Mouse (Mus musculus) forebrain, embryonic 10.5 days (tissue): ENCODE measurements around the gene Stard13. TPM values are rescaled to one million over a fixed set of nuclear protein-coding genes. Genes with fewer than 3 reads are reported as not detected.

Experiments used
- DNase-seq: peaks from one replicate; pipeline ENCODE4 v3.0.0-alpha.2; 2017; ENCODE audit warnings: low spot score; ENCODE audit errors: extremely low spot score
- H3K27ac ChIP-seq: fragments of 300-500 bp; sonication (generic); 2 replicates; pipeline ENCODE4 v1.5.1; 2016; ENCODE audit warnings: mild to moderate bottlenecking
- H3K27me3 ChIP-seq: fragments of 300-500 bp; sonication (generic); 2 replicates; pipeline ENCODE4 v1.6.1; 2016; ENCODE audit warnings: mild to moderate bottlenecking; ENCODE audit not compliant: poor library complexity, severe bottlenecking
- H3K36me3 ChIP-seq: fragments of 300-500 bp; sonication (generic); replicated peaks from 2 replicates; pipeline ENCODE4 v1.6.1; 2016; ENCODE audit warnings: mild to moderate bottlenecking, moderate library complexity
- H3K4me1 ChIP-seq: fragments of 300-500 bp; sonication (generic); 2 replicates; pipeline ENCODE4 v1.6.1; 2016
- H3K4me3 ChIP-seq: fragments of 300-500 bp; sonication (generic); 2 replicates; pipeline ENCODE4 v1.5.1; 2016; ENCODE audit warnings: mild to moderate bottlenecking, moderate library complexity
- H3K9me3 ChIP-seq: fragments of 300-500 bp; sonication (generic); 2 replicates; pipeline ENCODE4 v1.6.1; 2016; ENCODE audit warnings: mild to moderate bottlenecking, moderate library complexity
- WGBS: fragments of 180-500 bp; shearing (Covaris S2); methylation state at CpG from one replicate; pipeline ENCODE4 v1.1.7; 2016; 5-methylcytosine and 5-hydroxymethylcytosine counted together
- polyA plus RNA-seq: library from polyadenylated mRNA; unstranded; fragments of >200 nt; fragmentation: Nextera tagmentation; extraction: Ambion mirVana; gene quantifications from 2 replicates; pipeline ENCODE4 v1.2.1, GENCODE M21; 2016

Stard13 gene
- polyA plus RNA-seq, 1 experiment from 2014 or later: 3.7 TPM

DNA sequence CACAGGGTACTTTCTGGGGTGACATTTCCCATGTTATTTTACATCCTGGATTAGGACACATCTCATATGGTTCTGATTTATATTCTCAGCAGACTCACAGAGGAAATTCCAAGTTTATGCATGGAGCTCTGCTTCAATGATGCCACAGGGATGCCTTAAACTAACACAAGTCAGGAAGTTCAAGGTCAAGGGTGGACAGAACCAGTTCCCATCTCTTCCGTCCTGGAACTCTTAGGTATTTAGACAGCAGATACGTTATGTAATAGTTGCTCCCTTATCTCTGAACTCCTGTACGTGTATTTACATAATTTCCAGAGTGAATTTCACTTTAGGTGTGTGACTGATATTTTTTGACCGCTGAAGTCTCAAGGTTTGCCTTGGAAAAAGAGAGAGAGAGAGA, 130.4 kb downstream of the Stard13 start:
- no peaks in the 10 kb centered on the region for H3K27me3 ChIP-seq
- 77% methylated on average over 4 of the region's 4 CpGs for WGBS
- H3K4me3 ChIP-seq: no peak overlapping the region
- H3K36me3 ChIP-seq: no peaks in the 10 kb centered on the region
- H3K9me3 ChIP-seq: no peaks in the 10 kb centered on the region
- no peak for DNase-seq
- peaks cover 12% of the 10 kb centered on the region for H3K4me1 ChIP-seq
- no peak overlapping the region for H3K27ac ChIP-seq

DNA sequence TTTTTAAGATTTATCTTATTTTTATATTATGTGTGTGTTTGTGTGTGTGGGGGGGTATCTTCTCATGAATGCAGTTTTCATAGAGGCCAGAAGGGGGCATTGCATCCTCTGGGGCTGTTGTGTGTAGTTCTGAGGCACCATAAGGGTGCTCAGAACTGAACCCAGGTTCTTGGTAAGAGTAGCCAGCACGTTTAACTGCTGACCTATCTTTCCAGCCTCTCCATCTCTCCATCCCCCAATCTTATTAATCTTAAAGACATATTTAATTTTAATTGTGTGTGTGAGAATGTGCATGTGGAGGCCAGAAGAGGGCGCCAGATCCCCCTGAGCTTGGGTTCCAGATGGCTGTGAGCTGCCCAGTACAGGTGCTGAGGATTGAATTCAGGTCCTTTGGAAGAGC, 131.4 kb downstream of the Stard13 start:
- Histone ChIP-seq H3K9me3 (no peaks in the 10 kb centered on the region), H3K36me3 (no peaks in the 10 kb centered on the region), H3K27me3 (no peaks in the 10 kb centered on the region), H3K27ac (no peak overlapping the region), H3K4me3 (no peak overlapping the region), H3K4me1 (peaks cover 11% of the 10 kb centered on the region)
- no peak for DNase-seq
- WGBS: 46% methylated on average over 2 of the region's 2 CpGs

DNA sequence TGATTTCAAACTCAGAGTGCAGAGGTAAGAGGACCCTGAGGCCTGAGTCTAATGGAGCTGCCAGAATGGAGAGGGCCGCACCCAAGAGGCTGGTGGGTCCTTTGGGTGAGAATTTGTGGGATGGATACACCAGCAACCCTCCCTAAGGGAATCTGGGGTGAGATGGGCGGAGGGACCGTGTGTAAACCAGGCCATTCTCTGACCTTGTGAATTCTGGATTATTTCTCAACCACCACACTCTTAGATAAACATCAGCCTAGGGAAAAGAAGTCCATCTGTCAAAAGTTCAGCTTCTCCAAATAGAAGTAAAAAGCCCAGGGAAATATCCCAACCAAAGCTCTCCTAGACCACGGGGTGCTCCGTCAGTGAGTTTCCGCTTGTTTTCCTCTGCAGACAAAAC, 137.6 kb downstream of the Stard13 start:
- no peaks in the 10 kb centered on the region for H3K36me3 ChIP-seq
- H3K9me3 ChIP-seq: no peaks in the 10 kb centered on the region
- 90% methylated on average over 6 of the region's 6 CpGs for WGBS
- DNase-seq: no peak
- H3K27me3 ChIP-seq: no peaks in the 10 kb centered on the region
- H3K4me1 ChIP-seq: 0 out of 2 replicates have a peak, but pooled peaks cover 6% of the 10 kb centered on the region
- no peak overlapping the region for H3K4me3 ChIP-seq
- H3K27ac ChIP-seq: no peak overlapping the region

DNA sequence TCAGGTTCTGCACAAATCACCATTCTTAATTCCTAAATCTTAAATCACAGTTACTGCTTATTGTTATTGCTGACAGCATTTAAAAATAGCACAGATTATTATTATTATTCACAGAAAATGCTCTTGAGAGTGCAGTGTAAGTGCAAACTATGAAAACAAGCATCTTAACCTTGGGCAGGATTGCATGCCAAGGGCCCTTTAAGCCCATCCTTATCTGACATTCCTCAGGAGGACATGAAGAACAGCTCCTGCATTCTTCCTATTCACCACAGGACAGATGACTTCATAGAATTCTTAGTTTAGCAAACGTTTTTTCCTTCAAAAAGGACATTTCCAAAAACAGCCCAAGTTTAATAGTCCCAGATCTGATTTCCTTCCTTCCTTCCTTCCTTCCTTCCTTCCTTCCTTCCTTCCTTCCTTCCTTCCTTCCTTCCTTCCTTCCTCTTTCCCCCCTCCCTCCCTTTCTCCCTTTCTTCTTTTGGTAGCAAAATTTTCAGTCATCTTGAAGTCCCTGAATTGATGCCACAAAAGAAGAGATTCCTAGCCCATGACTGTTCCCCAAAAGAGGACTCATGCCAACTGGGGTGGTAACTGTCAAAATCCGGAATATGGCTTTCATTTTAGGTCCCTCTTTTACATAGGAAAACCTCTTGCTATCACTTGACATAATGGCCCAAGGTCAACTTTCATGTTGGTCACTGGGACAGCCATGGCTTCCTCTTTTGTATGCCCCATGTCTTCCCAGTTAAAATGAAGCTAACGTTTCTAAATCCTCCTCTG, 140.6 kb downstream of the Stard13 start:
- WGBS: 81% methylated on average over 3 of the region's 3 CpGs
- no peaks in the 10 kb centered on the region for H3K9me3 ChIP-seq
- H3K4me1 ChIP-seq: peaks cover 13% of the 10 kb centered on the region
- H3K27ac ChIP-seq: no peak overlapping the region
- no peak overlapping the region for H3K4me3 ChIP-seq
- no peak for DNase-seq
- no peaks in the 10 kb centered on the region for H3K27me3 ChIP-seq
- H3K36me3 ChIP-seq: no peaks in the 10 kb centered on the region

DNA sequence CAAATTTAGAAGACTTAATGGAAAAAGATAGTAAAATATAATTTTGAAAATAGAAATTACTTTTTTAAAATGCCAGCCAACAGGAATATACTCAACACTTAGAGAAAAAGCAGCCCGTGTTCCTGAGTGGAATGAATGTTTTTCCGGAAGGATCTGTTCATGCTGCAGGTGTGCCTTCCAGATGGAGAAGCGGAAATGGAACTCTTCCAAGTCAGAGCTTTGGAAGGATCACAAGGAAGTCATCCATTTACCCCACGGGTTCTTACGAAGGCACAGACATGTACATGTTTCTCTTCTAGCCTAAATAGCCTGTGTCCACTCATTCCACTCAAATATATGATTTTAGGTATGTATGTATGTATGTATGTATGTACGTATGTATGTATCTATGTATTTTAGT, 142.6 kb downstream of the Stard13 start:
- Histone ChIP-seq H3K9me3 (no peaks in the 10 kb centered on the region), H3K4me3 (no peak overlapping the region), H3K27ac (no peak overlapping the region), H3K27me3 (no peaks in the 10 kb centered on the region), H3K4me1 (peaks cover 24% of the 10 kb centered on the region), H3K36me3 (no peaks in the 10 kb centered on the region)
- no peak for DNase-seq
- WGBS: 93% methylated on average over 6 of the region's 6 CpGs

DNA sequence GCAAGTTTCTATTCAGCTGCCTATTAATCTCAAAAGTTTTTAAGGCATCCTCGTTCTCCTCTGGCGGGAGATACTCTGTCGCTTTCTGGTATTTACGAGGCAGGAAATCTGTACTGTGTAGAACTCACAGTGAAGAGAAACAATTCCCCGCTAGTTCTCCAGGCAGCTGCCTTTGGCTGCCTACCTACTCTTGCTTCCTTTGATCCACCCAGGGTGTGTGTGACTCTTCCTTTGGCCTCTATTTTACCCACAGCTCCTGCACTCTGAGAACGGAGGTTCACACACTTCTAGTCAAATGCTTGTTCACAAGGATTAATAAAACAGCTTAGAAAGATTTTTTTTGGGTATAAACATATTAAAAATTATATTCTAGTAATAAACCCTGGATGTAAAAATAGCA, 144.4 kb downstream of the Stard13 start:
- 80% methylated on average over 6 of the region's 6 CpGs for WGBS
- no peaks in the 10 kb centered on the region for H3K36me3 ChIP-seq
- H3K4me1 ChIP-seq: peaks cover 22% of the 10 kb centered on the region
- H3K27ac ChIP-seq: no peak overlapping the region
- no peaks in the 10 kb centered on the region for H3K9me3 ChIP-seq
- no peak for DNase-seq
- H3K27me3 ChIP-seq: no peaks in the 10 kb centered on the region
- no peak overlapping the region for H3K4me3 ChIP-seq

DNA sequence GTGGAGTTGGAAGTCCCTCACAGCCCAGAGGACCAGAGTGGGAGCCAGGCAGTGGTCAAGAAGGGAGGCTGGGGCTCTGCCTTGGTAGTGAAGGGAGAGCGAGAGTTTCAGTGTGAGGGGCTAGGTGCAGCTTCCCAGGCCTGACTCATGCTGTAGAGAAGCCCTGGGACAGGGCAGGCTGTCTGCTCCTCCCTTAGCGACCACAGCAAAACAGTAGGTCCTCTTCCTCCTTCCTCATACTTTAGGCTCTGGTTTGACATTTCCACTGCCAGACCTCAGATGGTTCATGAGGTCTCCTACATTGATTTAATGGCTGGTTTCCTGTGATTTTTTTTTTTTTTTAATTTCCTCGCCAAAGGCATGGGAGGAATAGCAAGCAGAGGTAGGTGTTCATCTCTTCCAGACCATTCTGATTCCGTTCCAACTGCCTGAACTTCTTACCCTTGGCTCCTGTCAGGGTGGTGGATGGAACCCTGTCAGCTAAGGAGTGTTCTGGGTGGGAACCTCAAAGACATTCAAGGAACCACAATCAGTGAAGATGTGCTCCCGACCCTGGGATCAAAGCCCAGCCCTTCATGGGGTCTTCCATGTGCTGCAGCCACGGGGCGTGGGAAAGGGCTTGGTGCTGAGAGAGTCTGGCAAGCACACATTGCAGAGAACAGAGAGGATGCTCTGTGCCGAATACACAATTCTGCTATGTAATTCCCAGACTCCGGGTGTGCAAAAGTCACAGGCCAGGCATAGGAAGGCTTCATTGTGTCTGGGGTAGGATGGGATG, 147.0 kb downstream of the Stard13 start:
- Histone ChIP-seq H3K4me1 (peaks cover 22% of the 10 kb centered on the region), H3K27me3 (no peaks in the 10 kb centered on the region), H3K27ac (no peak overlapping the region), H3K9me3 (no peaks in the 10 kb centered on the region), H3K4me3 (no peak overlapping the region), H3K36me3 (no peaks in the 10 kb centered on the region)
- DNase-seq: no peak
- WGBS: 87% methylated on average over 9 of the region's 9 CpGs

DNA sequence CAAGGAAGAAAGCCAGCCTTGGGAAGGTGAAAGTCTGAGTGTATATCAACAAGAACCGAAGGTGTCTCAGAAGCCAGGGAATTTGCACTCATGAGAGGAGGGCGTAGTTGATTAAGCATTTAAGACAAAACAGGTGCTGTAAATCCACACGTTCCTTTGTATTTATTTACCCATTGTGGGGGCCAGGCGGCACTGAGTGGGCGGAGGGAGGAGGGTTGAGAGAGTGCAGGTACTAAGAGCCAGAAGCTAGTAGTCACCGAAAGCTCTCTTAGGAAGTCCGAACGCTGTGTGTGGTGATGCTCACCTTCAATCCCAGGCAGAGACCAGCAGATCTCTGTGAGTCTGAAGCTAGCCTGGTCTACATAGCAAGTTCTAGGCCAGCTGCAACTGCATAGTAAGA, 147.9 kb downstream of the Stard13 start:
- H3K9me3 ChIP-seq: no peaks in the 10 kb centered on the region
- H3K27me3 ChIP-seq: no peaks in the 10 kb centered on the region
- no peak overlapping the region for H3K4me3 ChIP-seq
- no peaks in the 10 kb centered on the region for H3K36me3 ChIP-seq
- no peak overlapping the region for H3K27ac ChIP-seq
- no peak for DNase-seq
- H3K4me1 ChIP-seq: peaks cover 22% of the 10 kb centered on the region
- 82% methylated on average over 8 of the region's 8 CpGs for WGBS

DNA sequence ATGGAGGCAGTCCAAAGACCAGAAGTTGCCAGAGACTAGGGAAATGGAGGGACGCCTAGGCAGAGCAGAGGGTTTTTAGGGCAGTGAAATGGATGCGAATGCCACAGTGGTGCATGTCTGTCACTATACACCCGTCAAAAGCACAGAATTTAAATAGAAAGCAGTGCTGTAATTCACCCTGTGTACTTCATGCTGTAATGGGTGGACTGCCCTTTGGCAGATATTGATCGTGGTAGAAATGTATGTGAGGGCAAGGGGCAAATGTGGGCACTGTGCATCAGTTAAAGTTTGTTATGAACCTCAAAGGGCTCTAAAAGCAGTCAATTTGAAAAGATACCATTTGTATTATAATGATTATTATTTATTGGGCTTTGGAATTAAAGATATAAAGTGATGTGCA, 153.4 kb downstream of the Stard13 start:
- DNase-seq: no peak
- no peaks in the 10 kb centered on the region for H3K27me3 ChIP-seq
- no peak overlapping the region for H3K4me3 ChIP-seq
- no peaks in the 10 kb centered on the region; the same call in 1 of the 2 replicates for H3K9me3 ChIP-seq
- 90% methylated on average over 4 of the region's 4 CpGs for WGBS
- no peak overlapping the region for H3K27ac ChIP-seq
- H3K36me3 ChIP-seq: no peaks in the 10 kb centered on the region
- no peaks in the 10 kb centered on the region for H3K4me1 ChIP-seq

DNA sequence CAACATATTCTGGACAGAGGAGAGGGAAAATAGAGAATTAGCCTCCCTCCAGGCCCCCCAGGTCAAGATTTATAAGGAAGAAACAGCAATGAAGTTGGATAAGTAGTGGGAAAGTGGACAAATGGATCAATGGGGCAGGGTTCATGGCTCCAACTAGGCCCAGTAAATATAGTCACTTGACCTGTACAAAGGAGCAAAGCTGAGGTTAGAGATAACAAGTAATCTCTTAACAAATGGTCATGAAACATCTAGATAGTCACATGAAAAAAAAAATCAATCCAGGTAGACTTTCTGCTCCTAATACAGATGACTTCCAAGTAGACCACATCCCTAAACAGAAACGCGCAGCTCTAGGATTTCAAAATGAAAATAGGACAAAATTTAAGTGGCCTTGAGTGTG, 155.7 kb downstream of the Stard13 start:
- H3K9me3 ChIP-seq: no peaks in the 10 kb centered on the region; the same call in 1 of the 2 replicates
- DNase-seq: no peak
- H3K4me1 ChIP-seq: no peaks in the 10 kb centered on the region
- 93% methylated on average over 2 of the region's 2 CpGs for WGBS
- no peak overlapping the region for H3K4me3 ChIP-seq
- H3K27ac ChIP-seq: no peak overlapping the region
- H3K36me3 ChIP-seq: no peaks in the 10 kb centered on the region
- H3K27me3 ChIP-seq: no peaks in the 10 kb centered on the region

DNA sequence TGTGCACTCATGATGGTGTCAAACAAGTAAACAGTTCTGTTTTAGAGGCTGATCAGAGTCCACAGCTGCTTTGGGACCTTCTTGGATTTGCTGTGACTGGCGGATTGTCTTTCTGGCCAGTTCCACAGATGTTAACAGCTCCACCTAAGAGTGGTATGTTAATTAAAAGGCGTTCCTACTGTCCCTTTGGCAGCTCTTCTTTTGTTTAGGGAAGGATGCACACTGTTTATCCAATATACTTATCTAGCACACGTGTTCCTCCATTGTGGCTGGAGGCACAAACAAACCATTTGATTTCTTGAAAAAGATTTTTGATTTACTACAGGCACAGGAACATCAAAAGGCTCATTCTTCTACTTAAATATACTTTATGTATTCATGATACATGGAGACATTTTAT, 156.7 kb downstream of the Stard13 start:
- Histone ChIP-seq H3K36me3 (no peaks in the 10 kb centered on the region), H3K4me1 (no peaks in the 10 kb centered on the region), H3K9me3 (no peaks in the 10 kb centered on the region; the same call in 1 of the 2 replicates), H3K27me3 (no peaks in the 10 kb centered on the region), H3K4me3 (no peak overlapping the region), H3K27ac (no peak overlapping the region)
- WGBS: 75% methylated on average over 3 of the region's 3 CpGs
- DNase-seq: no peak

DNA sequence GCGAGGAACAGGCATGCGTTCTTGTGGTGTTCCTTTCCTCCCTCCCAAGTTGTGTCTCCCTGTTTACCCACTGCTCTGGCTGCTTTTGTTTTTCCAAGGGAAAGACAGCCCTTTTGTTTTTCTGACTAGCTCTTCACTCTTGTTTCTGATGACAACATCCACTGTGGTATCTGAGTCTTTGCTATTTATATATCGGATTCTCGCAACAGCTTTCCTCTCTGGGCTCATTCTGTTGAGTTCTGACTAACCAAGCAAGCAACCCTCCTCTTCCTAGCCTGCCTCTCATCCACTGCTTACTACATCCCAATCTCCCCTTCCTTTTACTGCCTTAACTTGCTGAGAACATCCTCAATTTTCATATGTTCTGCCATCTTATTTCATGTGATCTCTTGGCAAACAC, 159.4 kb downstream of the Stard13 start:
- Histone ChIP-seq H3K36me3 (no peaks in the 10 kb centered on the region), H3K9me3 (no peaks in the 10 kb centered on the region; the same call in 1 of the 2 replicates), H3K4me3 (no peak overlapping the region), H3K27ac (no peak overlapping the region), H3K4me1 (peaks cover 7% of the 10 kb centered on the region; the same call in 1 of the 2 replicates), H3K27me3 (no peaks in the 10 kb centered on the region)
- WGBS: 86% methylated on average over 4 of the region's 4 CpGs
- DNase-seq: no peak

DNA sequence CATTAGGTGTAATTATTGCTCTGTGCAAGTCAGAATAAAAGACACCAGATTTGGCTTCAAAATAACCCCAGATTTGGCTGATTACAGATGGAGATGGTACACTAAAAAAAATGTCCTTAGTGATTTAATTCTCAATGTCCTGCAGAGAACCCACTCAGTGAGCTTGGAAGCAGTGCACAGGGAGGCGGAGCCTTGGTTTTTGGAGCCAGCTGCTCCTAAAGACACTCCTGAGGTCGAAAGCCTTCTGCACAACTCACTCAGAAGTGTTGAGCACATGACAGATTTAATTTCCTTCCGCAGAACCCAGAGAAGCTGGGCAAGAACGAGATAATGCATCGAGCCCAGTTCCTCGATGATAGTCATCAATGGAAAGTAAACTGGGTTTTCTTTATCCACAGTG, 162.2 kb downstream of the Stard13 start:
- 81% methylated on average over 6 of the region's 6 CpGs for WGBS
- Histone ChIP-seq H3K9me3 (no peaks in the 10 kb centered on the region; the same call in 1 of the 2 replicates), H3K4me1 (peaks cover 7% of the 10 kb centered on the region; the same call in 1 of the 2 replicates), H3K4me3 (no peak overlapping the region), H3K36me3 (no peaks in the 10 kb centered on the region), H3K27me3 (no peaks in the 10 kb centered on the region), H3K27ac (no peak overlapping the region)
- DNase-seq: no peak
